Mouse (Mus musculus) testis, adult 2 months (tissue): Measurements from ENCODE around the gene Cfap57. TPM values are rescaled to one million over a fixed set of nuclear protein-coding genes. Genes with fewer than 3 reads are reported as not detected.

Experiments used
- H3K27ac ChIP-seq: fragments of 200-500 bp; 2 replicates; pipeline ENCODE4 v1.5.1; 2012; ENCODE audit warnings: low read depth, low read length; ENCODE audit not compliant: control insufficient read depth, insufficient read depth
- H3K27me3 ChIP-seq: fragments of 200-500 bp; 2 replicates; pipeline ENCODE4 v1.6.1; 2012; ENCODE audit warnings: mild to moderate bottlenecking, low read length, moderate library complexity; ENCODE audit not compliant: control insufficient read depth, insufficient read depth
- H3K36me3 ChIP-seq: fragments of 200-500 bp; 2 replicates; pipeline ENCODE4 v1.6.1; 2012; ENCODE audit warnings: mild to moderate bottlenecking, low read length; ENCODE audit not compliant: control insufficient read depth, insufficient read depth
- H3K4me1 ChIP-seq: fragments of 200-500 bp; 2 replicates; pipeline ENCODE4 v1.6.1; 2012; ENCODE audit warnings: low read length; ENCODE audit not compliant: control insufficient read depth, insufficient read depth
- H3K4me3 ChIP-seq: fragments of 200-500 bp; 2 replicates; pipeline ENCODE4 v1.5.1; 2012; ENCODE audit warnings: low read depth, mild to moderate bottlenecking, low read length, moderate library complexity, mixed read lengths; ENCODE audit not compliant: control insufficient read depth
- CTCF ChIP-seq: fragments of 200-500 bp; IDR thresholded peaks from 2 replicates; pipeline ENCODE4 v1.5.1; 2012; ENCODE audit warnings: low read depth, mild to moderate bottlenecking, inconsistent platforms, low read length, moderate library complexity; ENCODE audit not compliant: control insufficient read depth, insufficient read depth, insufficient replicate concordance
- POLR2A ChIP-seq: fragments of 200-500 bp; IDR thresholded peaks from 2 replicates; pipeline ENCODE4 v1.6.1; 2012; ENCODE audit warnings: low read depth, mild to moderate bottlenecking, inconsistent platforms, low read length, moderate library complexity; ENCODE audit not compliant: control insufficient read depth
- polyA plus RNA-seq: library from polyadenylated mRNA; depleted of rRNA; stranded (reverse); fragments of >200 nt; gene quantifications from 2 replicates; pipeline ENCODE4 v1.2.3, GENCODE M21; 2012

The Cfap57 gene
- polyA plus RNA-seq, 1 experiment, result 53.3 TPM

GRCm38 (mm10) chr4:118615412-118615811 is 5.2 kb downstream of the Cfap57 start:
- no peaks in the 10 kb centered on the region for H3K27me3 ChIP-seq
- TF ChIP-seq CTCF (no peak), POLR2A (no peak)
- peaks cover 3% of the 10 kb centered on the region; the same call in 1 of the 2 replicates for H3K4me1 ChIP-seq
- H3K36me3 ChIP-seq, result peaks cover 3% of the 10 kb centered on the region; the same call in 1 of the 2 replicates
- H3K4me3 ChIP-seq, result no peak overlapping the region
- no peak overlapping the region for H3K27ac ChIP-seq

- Histone ChIP-seq H3K27ac (no peak overlapping the region), H3K4me3 (no peak overlapping the region), H3K27me3 (no peaks in the 10 kb centered on the region), H3K36me3 (peaks cover 3% of the 10 kb centered on the region; the same call in 1 of the 2 replicates), H3K4me1 (peaks cover 3% of the 10 kb centered on the region; the same call in 1 of the 2 replicates)
- TF ChIP-seq CTCF (peak; percentile 80), POLR2A (no peak)
These were observed 8.0 kb downstream of the Cfap57 start for GRCm38 (mm10) chr4:118612619-118613018.

GRCm38 (mm10) chr4:118609836-118610235 is 10.7 kb downstream of the Cfap57 start:
- H3K36me3 ChIP-seq, result peaks cover 3% of the 10 kb centered on the region; the same call in 1 of the 2 replicates
- no peaks in the 10 kb centered on the region for H3K27me3 ChIP-seq

GRCm38 (mm10) chr4:118604065-118604464 is 16.5 kb downstream of the Cfap57 start:
- Histone ChIP-seq H3K27ac (no peak overlapping the region), H3K4me1 (no peaks in the 10 kb centered on the region), H3K4me3 (no peak overlapping the region), H3K27me3 (no peaks in the 10 kb centered on the region), H3K36me3 (no peaks in the 10 kb centered on the region; the same call in 1 of the 2 replicates)
- TF ChIP-seq POLR2A (no peak), CTCF (no peak)

More at GRCm38 (mm10) chr4:118609836-118610235, 10.7 kb downstream of the Cfap57 start:
- no peak overlapping the region for H3K4me3 ChIP-seq
- peaks cover 3% of the 10 kb centered on the region; the same call in 1 of the 2 replicates for H3K4me1 ChIP-seq
- H3K27ac ChIP-seq, result no peak overlapping the region
- TF ChIP-seq POLR2A, result no peak
- no peak for TF ChIP-seq CTCF

- Histone ChIP-seq H3K36me3 (peaks cover 2% of the 10 kb centered on the region; the same call in 1 of the 2 replicates), H3K27ac (no peak overlapping the region), H3K27me3 (no peaks in the 10 kb centered on the region), H3K4me3 (no peak overlapping the region), H3K4me1 (no peaks in the 10 kb centered on the region)
- TF ChIP-seq CTCF, result no peak
- TF ChIP-seq POLR2A, result no peak
These were observed 30.8 kb downstream of the Cfap57 start for GRCm38 (mm10) chr4:118589733-118590130.

- no peaks in the 10 kb centered on the region for H3K4me1 ChIP-seq
- H3K27ac ChIP-seq, result no peak overlapping the region
- no peaks in the 10 kb centered on the region for H3K27me3 ChIP-seq
- no peak overlapping the region for H3K4me3 ChIP-seq
- peaks cover 3% of the 10 kb centered on the region; the same call in 1 of the 2 replicates for H3K36me3 ChIP-seq
- TF ChIP-seq POLR2A (no peak), CTCF (no peak)
These were observed 31.4 kb downstream of the Cfap57 start for GRCm38 (mm10) chr4:118589053-118589732.

GRCm38 (mm10) chr4:118582629-118583028 is 37.9 kb downstream of the Cfap57 start:
- Histone ChIP-seq H3K4me3 (no peak overlapping the region), H3K36me3 (peaks cover 3% of the 10 kb centered on the region), H3K27me3 (no peaks in the 10 kb centered on the region), H3K4me1 (no peaks in the 10 kb centered on the region), H3K27ac (no peak overlapping the region)
- TF ChIP-seq CTCF, result 0 out of 2 replicates have a peak, but pooled peaks have one; percentile 19
- TF ChIP-seq POLR2A, result no peak
